Mouse (Mus musculus): ENCODE measurements around the gene Bicdl1. TPM values are rescaled to one million over a fixed set of nuclear protein-coding genes. Genes with fewer than 3 reads are reported as not detected.

Gene Bicdl1
- polyA plus RNA-seq, 1 experiment from 2014 or later = 4.9 TPM

- peaks cover 29% of the 10 kb centered on the region for H3K4me1 ChIP-seq (replicated peaks; ENCODE audit: control insufficient read depth, insufficient read depth, low read length)
- no peaks in the 10 kb centered on the region for H3K9me3 ChIP-seq (ENCODE audit: control insufficient read depth, low read length)
- 52% methylated on average over 10 of the region's 10 CpGs for WGBS
- H3K27ac ChIP-seq (ENCODE audit: low read depth, low read length) = peak overlapping the region; percentile 98
- DNase-seq (ENCODE audit: low spot score) (peak; percentile 49), ATAC-seq (replicated peaks; ENCODE audit: low FRiP score) (peak; percentile 95)
- H3K27me3 ChIP-seq (replicated peaks; ENCODE audit: control insufficient read depth, insufficient read depth, low read length) = no peaks in the 10 kb centered on the region
- H3K4me2 ChIP-seq = peak overlapping the region; percentile 61
- H3K4me3 ChIP-seq (ENCODE audit: low read depth, low read length) = 0 out of 2 replicates have a peak overlapping the region, but pooled peaks have one; percentile 8
- H3K36me3 ChIP-seq (ENCODE audit: control insufficient read depth, insufficient read depth, low read length) = no peaks in the 10 kb centered on the region; the same call in 1 of the 2 replicates
- H3K9ac ChIP-seq (ENCODE audit: low read depth, low read length) = peak overlapping the region; percentile 66
Observed at GRCm38 (mm10) chr5:115626237-115626886, 105.1 kb downstream of the Bicdl1 start.

- Histone ChIP-seq H3K4me3 (ENCODE audit: low read depth, low read length) (no peak overlapping the region), H3K4me2 (no peak overlapping the region), H3K27ac (ENCODE audit: low read depth, low read length) (no peak overlapping the region), H3K9ac (ENCODE audit: low read depth, low read length) (no peak overlapping the region), H3K9me3 (ENCODE audit: control insufficient read depth, low read length) (no peaks in the 10 kb centered on the region), H3K4me1 (replicated peaks; ENCODE audit: control insufficient read depth, insufficient read depth, low read length) (peaks cover 16% of the 10 kb centered on the region), H3K36me3 (ENCODE audit: control insufficient read depth, insufficient read depth, low read length) (peaks cover 21% of the 10 kb centered on the region), H3K27me3 (replicated peaks; ENCODE audit: control insufficient read depth, insufficient read depth, low read length) (no peaks in the 10 kb centered on the region)
- 68% methylated on average over 9 of the region's 9 CpGs for WGBS
- ATAC-seq (replicated peaks; ENCODE audit: low FRiP score) (no peak), DNase-seq (ENCODE audit: low spot score) (no peak)
Observed at GRCm38 (mm10) chr5:115623694-115624440, 107.6 kb downstream of the Bicdl1 start.

- peaks cover 12% of the 10 kb centered on the region for H3K4me1 ChIP-seq (replicated peaks; ENCODE audit: control insufficient read depth, insufficient read depth, low read length)
- ATAC-seq (replicated peaks; ENCODE audit: low FRiP score) (no peak), DNase-seq (ENCODE audit: low spot score) (no peak)
- peaks cover 32% of the 10 kb centered on the region for H3K36me3 ChIP-seq (ENCODE audit: control insufficient read depth, insufficient read depth, low read length)
- H3K27ac ChIP-seq (ENCODE audit: low read depth, low read length) = no peak overlapping the region
- H3K9me3 ChIP-seq (ENCODE audit: control insufficient read depth, low read length) = no peaks in the 10 kb centered on the region
- no peaks in the 10 kb centered on the region for H3K27me3 ChIP-seq (replicated peaks; ENCODE audit: control insufficient read depth, insufficient read depth, low read length)
- no peak overlapping the region for H3K4me2 ChIP-seq
- WGBS = 81% methylated on average over 7 of the region's 7 CpGs
- H3K9ac ChIP-seq (ENCODE audit: low read depth, low read length) = no peak overlapping the region
- H3K4me3 ChIP-seq (ENCODE audit: low read depth, low read length) = no peak overlapping the region
Observed at GRCm38 (mm10) chr5:115622686-115623085, 108.7 kb downstream of the Bicdl1 start.

DNA sequence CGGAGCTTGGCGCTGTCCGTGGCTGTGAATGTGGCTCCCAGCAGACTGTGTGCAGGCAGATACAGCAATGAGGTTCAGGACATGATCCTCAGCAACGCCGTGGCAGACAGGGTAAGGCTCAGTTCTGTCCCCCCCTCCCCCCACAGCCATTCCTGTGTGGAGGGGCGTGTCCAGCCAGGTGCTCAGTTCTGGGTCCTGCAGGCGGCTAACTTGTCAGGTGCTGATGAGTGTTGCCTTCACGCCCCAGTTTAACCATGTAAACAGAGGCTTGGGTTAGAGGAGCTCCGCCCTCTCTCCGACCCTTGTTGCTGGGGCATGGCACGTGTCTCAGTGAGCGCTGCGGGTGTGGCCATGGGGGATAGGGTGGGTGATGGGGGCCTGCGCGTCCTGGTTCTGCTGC, 111.7 kb downstream of the Bicdl1 start:
- no peaks in the 10 kb centered on the region for H3K27me3 ChIP-seq (replicated peaks; ENCODE audit: control insufficient read depth, insufficient read depth, low read length)
- WGBS = 89% methylated on average over 15 of the region's 15 CpGs
- H3K9ac ChIP-seq (ENCODE audit: low read depth, low read length) = no peak overlapping the region
- ATAC-seq (replicated peaks; ENCODE audit: low FRiP score) (no peak), DNase-seq (ENCODE audit: low spot score) (no peak)
- H3K4me3 ChIP-seq (ENCODE audit: low read depth, low read length) = no peak overlapping the region
- no peak overlapping the region for H3K4me2 ChIP-seq
- H3K9me3 ChIP-seq (ENCODE audit: control insufficient read depth, low read length) = no peaks in the 10 kb centered on the region
- peaks cover 62% of the 10 kb centered on the region for H3K36me3 ChIP-seq (ENCODE audit: control insufficient read depth, insufficient read depth, low read length)
- peaks cover 3% of the 10 kb centered on the region; the same call in 1 of the 2 replicates for H3K4me1 ChIP-seq (replicated peaks; ENCODE audit: control insufficient read depth, insufficient read depth, low read length)
- no peak overlapping the region for H3K27ac ChIP-seq (ENCODE audit: low read depth, low read length)

DNA sequence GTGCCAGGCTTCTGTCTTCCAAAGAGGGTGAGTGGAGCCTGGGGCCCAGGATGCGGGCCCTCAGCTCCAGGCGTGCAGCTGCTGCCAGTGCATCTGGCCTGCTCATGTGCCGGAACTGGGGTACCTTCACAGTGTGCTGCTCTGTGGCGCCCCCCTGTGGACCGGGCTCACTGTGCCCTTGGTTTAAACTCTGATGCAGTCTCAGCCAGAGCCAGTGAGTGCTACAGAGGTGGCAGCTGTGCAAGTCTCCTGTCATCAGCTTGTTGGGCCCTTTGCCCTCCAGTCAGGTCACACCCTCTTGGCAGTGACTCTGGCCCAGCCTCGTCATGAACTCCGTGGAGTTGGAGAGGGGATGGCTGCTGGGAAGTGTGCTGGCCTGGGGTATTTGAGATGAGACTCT, 116.5 kb downstream of the Bicdl1 start:
- WGBS = 81% methylated on average over 7 of the region's 7 CpGs
- H3K4me2 ChIP-seq = no peak overlapping the region

GRCm38 (mm10) chr5:115613332-115613731, 118.1 kb downstream of the Bicdl1 start:
- H3K4me3 ChIP-seq (ENCODE audit: low read depth, low read length) = no peak overlapping the region
- peaks cover 7% of the 10 kb centered on the region for H3K4me1 ChIP-seq (replicated peaks; ENCODE audit: control insufficient read depth, insufficient read depth, low read length)
- DNase-seq (ENCODE audit: low spot score) = no peak
- 92% methylated on average over 9 of the region's 9 CpGs for WGBS
- no peak overlapping the region for H3K9ac ChIP-seq (ENCODE audit: low read depth, low read length)
- no peak overlapping the region for H3K4me2 ChIP-seq
- H3K9me3 ChIP-seq (ENCODE audit: control insufficient read depth, low read length) = no peaks in the 10 kb centered on the region
- no peak for ATAC-seq (replicated peaks; ENCODE audit: low FRiP score)
- H3K27me3 ChIP-seq (replicated peaks; ENCODE audit: control insufficient read depth, insufficient read depth, low read length) = no peaks in the 10 kb centered on the region
- peaks cover 88% of the 10 kb centered on the region for H3K36me3 ChIP-seq (ENCODE audit: control insufficient read depth, insufficient read depth, low read length)
- no peak overlapping the region for H3K27ac ChIP-seq (ENCODE audit: low read depth, low read length)

More for the DNA sequence above, 116.5 kb downstream of the Bicdl1 start:
- Histone ChIP-seq H3K27me3 (replicated peaks; ENCODE audit: control insufficient read depth, insufficient read depth, low read length) (no peaks in the 10 kb centered on the region), H3K4me3 (ENCODE audit: low read depth, low read length) (no peak overlapping the region), H3K9me3 (ENCODE audit: control insufficient read depth, low read length) (no peaks in the 10 kb centered on the region), H3K4me1 (replicated peaks; ENCODE audit: control insufficient read depth, insufficient read depth, low read length) (peaks cover 7% of the 10 kb centered on the region), H3K36me3 (ENCODE audit: control insufficient read depth, insufficient read depth, low read length) (peaks cover 93% of the 10 kb centered on the region), H3K9ac (ENCODE audit: low read depth, low read length) (no peak overlapping the region), H3K27ac (ENCODE audit: low read depth, low read length) (no peak overlapping the region)
- no peak for ATAC-seq (replicated peaks; ENCODE audit: low FRiP score)
- no peak for DNase-seq (ENCODE audit: low spot score)

GRCm38 (mm10) chr5:115611566-115611965, 119.9 kb downstream of the Bicdl1 start:
- no peak overlapping the region for H3K4me3 ChIP-seq (ENCODE audit: low read depth, low read length)
- H3K27ac ChIP-seq (ENCODE audit: low read depth, low read length) = peak overlapping the region; percentile 70
- DNase-seq (ENCODE audit: low spot score) = no peak
- 65% methylated on average over 11 of the region's 11 CpGs for WGBS
- H3K4me2 ChIP-seq = 0 out of 2 replicates have a peak overlapping the region, but pooled peaks have one; percentile 16
- H3K27me3 ChIP-seq (replicated peaks; ENCODE audit: control insufficient read depth, insufficient read depth, low read length) = no peaks in the 10 kb centered on the region
- peak; percentile 79 for ATAC-seq (replicated peaks; ENCODE audit: low FRiP score)
- no peaks in the 10 kb centered on the region for H3K9me3 ChIP-seq (ENCODE audit: control insufficient read depth, low read length)
- peak overlapping the region; percentile 30; the same call in 1 of the 2 replicates for H3K9ac ChIP-seq (ENCODE audit: low read depth, low read length)
- H3K4me1 ChIP-seq (replicated peaks; ENCODE audit: control insufficient read depth, insufficient read depth, low read length) = peaks cover 7% of the 10 kb centered on the region
- peaks cover 78% of the 10 kb centered on the region for H3K36me3 ChIP-seq (ENCODE audit: control insufficient read depth, insufficient read depth, low read length)

DNA sequence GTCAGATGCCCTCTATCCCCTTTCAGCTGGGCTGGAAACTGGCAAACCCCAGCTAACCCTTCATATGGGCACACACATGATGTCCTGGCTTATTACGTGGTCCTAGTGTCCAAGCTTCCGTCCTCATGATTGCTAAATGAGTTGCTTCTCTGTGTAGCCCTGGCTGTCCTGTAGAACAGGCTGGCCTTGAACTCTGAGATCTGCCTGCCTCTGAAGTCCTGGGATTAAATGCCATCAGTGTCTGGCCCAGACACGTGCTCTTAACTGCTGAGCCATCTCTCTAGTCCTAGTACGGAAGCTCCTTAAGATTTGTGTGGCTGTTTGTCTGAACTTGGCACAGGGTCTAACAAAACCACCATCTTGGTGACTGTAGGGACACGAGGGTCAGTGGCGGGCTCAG, 127.9 kb downstream of the Bicdl1 start:
- peaks cover 58% of the 10 kb centered on the region for H3K36me3 ChIP-seq (ENCODE audit: control insufficient read depth, insufficient read depth, low read length)
- H3K4me2 ChIP-seq = no peak overlapping the region
- WGBS = 86% methylated on average over 6 of the region's 6 CpGs
- H3K9me3 ChIP-seq (ENCODE audit: control insufficient read depth, low read length) = no peaks in the 10 kb centered on the region
- H3K4me1 ChIP-seq (replicated peaks; ENCODE audit: control insufficient read depth, insufficient read depth, low read length) = no peaks in the 10 kb centered on the region
- DNase-seq (ENCODE audit: low spot score) (no peak), ATAC-seq (replicated peaks; ENCODE audit: low FRiP score) (no peak)
- no peaks in the 10 kb centered on the region for H3K27me3 ChIP-seq (replicated peaks; ENCODE audit: control insufficient read depth, insufficient read depth, low read length)
- H3K9ac ChIP-seq (ENCODE audit: low read depth, low read length) = no peak overlapping the region
- no peak overlapping the region for H3K4me3 ChIP-seq (ENCODE audit: low read depth, low read length)
- no peak overlapping the region for H3K27ac ChIP-seq (ENCODE audit: low read depth, low read length)
